Mouse (Mus musculus) thymus, adult 18-20 months (tissue): ENCODE measurements around the gene Ccdc12.

Experiments
- DNase-seq, 2 experiments: peaks; one replicate each; pipeline ENCODE4 v3.0.0; 2022; ENCODE audit warnings: mixed read lengths in 2 of 2

Gene Ccdc12

GRCm38 (mm10) chr9:110649775-110650174 is 6.5 kb upstream of the Ccdc12 start:
- DNase-seq = no peak

- DNase-seq = peak; percentile 52 to 62
Measured at GRCm38 (mm10) chr9:110651931-110652722, 4.2 kb upstream of the Ccdc12 start.

GRCm38 (mm10) chr9:110652963-110653654 is 3.2 kb upstream of the Ccdc12 start:
- no peak for DNase-seq

- peak; percentile 86 to 88 for DNase-seq
Measured at GRCm38 (mm10) chr9:110653655-110654461, 2.4 kb upstream of the Ccdc12 start, which contains the start of gene Nbeal2. Gene Nbeal2 (minus strand): TSS chr9:110654161.

- DNase-seq = no peak
Measured at GRCm38 (mm10) chr9:110654726-110655650, 1.3 kb upstream of the Ccdc12 start.

- DNase-seq = no peak
Measured at GRCm38 (mm10) chr9:110655651-110656007, 674 bp upstream of the Ccdc12 start.

GRCm38 (mm10) chr9:110657474-110658078 is 1.3 kb downstream of the Ccdc12 start:
- peak in 1 of 2 experiments; percentile 48 for DNase-seq

- DNase-seq = no peak
Measured at GRCm38 (mm10) chr9:110659521-110659920, 3.2 kb downstream of the Ccdc12 start.

GRCm38 (mm10) chr9:110660208-110660607 is 3.9 kb downstream of the Ccdc12 start:
- no peak for DNase-seq

GRCm38 (mm10) chr9:110660856-110661612 is 4.7 kb downstream of the Ccdc12 start:
- no peak for DNase-seq

- DNase-seq = no peak
Measured at GRCm38 (mm10) chr9:110662844-110663243, 6.5 kb downstream of the Ccdc12 start.

- DNase-seq = peak in 1 of 2 experiments; percentile 23
Measured at GRCm38 (mm10) chr9:110665912-110666311, 9.6 kb downstream of the Ccdc12 start.

- no peak for DNase-seq
Measured at GRCm38 (mm10) chr9:110666374-110666773, 10.1 kb downstream of the Ccdc12 start.

- DNase-seq = no peak
Measured at GRCm38 (mm10) chr9:110667219-110667836, 11.0 kb downstream of the Ccdc12 start.

GRCm38 (mm10) chr9:110668601-110669293 is 12.4 kb downstream of the Ccdc12 start:
- DNase-seq = no peak

- no peak for DNase-seq
Measured at GRCm38 (mm10) chr9:110669785-110670184, 13.5 kb downstream of the Ccdc12 start.

- no peak for DNase-seq
Measured at GRCm38 (mm10) chr9:110672462-110673106, 16.3 kb downstream of the Ccdc12 start.

- DNase-seq = no peak
Measured at GRCm38 (mm10) chr9:110673107-110673752, 16.9 kb downstream of the Ccdc12 start.

- DNase-seq = no peak
Measured at GRCm38 (mm10) chr9:110676492-110676911, 20.2 kb downstream of the Ccdc12 start.
